Mouse (Mus musculus): ENCODE results near the gene Nipa1.
A peak's percentile ranks its signal among the peaks of the same experiment; 100 is the strongest.

Nipa1 gene

DNA sequence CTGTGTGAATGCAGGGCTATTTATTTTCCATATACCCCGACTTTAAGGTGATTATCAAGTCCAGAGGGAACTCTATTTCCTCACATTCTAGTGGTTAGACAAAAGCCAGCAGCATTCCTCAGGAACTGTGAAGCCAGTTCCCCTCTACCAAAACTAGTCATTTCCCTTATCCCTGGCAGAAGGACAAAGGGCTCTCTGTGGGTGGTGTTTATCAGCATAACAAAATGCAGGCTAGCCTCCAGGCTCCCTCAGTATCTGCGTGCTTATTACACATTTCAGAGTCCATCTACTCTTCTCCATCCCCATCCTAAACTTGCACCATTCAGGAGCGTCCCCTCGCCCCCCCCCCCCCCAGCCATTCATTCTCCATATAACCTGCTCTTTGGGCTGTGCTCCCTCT, 20.8 kb downstream of the Nipa1 start:
- DNase-seq = no peak

DNA sequence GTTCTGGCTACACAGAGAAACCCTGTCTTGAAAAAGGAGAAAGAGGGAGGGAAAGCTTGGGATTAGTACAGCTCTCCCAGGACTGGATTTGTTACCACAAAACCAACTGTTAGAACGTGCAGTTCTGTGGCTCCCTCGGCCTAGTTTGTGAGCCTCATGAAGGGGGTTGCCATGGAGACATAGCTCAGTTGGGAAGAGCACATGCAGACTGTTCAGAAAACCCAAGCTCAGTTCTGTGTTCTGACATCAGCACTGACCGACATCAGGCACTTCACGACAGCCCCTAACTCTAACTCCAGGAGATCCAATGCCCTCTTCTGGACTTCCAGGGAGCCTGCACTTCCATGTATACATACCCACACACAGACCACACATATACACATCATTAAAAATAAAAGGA, 24.7 kb downstream of the Nipa1 start:
- DNase-seq = no peak

DNA sequence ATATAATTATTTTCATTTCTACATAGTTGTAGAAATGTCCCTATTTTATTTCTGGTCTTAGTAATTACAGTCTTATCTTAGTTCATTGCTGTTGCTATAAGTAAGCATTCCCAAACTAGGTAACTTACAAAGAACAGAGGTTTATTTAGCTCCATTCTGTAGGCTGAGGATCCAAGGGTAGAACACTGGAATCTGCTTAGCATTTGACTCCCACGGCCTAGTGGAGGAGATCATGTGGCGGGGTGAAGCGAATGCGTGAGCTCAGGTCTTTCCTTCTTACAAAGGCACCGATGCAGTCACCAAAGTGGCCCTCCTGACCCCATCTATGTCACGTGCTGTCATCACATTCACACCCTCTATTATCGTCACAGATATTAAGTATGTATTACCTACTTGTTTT, 27.9 kb downstream of the Nipa1 start:
- no peak for DNase-seq

DNA sequence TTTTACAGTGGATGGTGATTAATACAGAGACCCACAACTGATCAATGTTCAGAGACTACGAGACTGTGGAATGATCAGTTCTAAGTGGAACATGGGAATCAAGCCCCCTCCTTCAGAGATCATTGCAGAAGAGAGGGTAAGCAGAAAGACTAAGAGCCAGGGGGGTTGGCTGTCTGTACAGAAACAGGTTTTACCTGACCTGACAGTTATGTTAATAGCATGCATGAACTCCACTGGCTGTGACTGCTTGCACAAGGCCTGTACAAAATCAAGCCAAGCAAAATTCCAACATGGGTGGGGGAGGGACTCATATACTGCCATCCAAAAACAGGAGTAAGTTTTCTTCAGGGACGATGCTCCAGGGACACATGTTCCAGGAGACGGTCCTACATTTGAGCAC, 28.6 kb downstream of the Nipa1 start:
- no peak for DNase-seq

DNA sequence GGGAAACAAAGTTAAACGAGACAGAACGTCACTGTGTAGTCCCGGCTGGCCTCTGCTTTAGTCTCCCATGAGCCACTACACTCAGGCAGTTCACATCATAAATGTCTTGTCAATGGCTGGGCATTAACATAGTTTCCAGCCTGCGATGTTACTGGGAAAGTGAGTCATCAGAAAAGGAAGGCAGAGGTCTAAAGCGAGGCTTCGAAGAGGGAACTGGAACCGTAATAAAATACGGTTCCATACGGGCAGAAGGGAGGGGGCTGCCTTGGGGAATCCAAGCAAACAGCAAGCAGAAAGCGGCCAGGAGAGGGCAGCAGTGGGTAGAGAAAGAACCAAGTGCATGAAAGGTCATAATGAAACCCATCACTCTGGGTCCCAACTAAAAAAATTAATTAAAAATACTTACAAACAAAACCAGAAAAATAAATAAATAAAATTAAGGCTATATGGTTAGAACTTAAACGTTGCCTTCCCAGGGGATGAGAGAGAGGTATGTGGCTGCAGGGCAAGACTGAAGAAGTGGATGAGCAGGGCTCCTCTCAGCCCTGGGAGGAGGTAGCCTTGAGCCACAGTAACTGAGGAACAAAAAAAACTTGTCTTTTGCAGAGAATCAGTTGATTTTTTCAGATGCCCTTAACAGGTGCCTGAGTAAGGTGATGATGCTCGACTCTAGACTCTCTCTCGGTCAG, 33.1 kb downstream of the Nipa1 start:
- DNase-seq = peak; percentile 69

DNA sequence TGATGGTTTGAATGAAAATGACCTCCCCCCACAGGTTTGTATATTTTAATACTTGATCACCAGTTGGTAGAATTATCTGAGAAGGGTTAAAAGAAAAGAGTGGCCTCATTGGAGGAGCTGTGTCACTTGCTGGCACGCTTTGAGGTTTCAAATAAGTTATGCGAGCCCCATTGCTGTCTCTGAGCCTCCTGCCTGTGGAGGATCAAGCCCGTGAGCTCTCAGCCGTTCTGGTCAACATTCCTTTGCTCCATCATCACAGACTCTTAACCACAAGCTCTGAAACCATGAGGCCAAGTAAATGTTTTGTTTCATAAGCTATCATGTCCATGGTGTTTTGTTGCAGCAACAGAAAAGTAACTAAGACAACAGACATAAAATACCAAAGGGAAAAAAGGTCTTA, 35.0 kb downstream of the Nipa1 start:
- no peak for DNase-seq

DNA sequence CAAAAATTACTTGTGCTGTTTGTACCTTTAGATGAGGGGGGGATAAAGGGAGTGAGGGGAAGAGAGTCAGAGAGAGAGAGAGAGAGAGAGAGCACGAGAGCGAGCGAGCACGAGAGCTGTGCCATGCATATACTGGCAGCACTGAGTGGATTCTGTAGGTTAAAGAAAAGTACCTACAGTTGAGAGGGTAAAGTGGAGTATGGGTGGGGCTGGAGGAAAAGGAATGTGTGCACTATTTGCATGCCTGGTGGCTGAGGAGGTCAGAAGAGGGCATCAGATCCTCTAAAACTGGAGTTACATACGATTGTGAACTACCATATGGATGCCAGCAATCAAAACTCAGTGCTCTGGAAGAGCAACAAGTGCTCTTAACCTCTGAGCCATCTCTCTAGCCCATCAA, 36.6 kb downstream of the Nipa1 start:
- no peak for DNase-seq

DNA sequence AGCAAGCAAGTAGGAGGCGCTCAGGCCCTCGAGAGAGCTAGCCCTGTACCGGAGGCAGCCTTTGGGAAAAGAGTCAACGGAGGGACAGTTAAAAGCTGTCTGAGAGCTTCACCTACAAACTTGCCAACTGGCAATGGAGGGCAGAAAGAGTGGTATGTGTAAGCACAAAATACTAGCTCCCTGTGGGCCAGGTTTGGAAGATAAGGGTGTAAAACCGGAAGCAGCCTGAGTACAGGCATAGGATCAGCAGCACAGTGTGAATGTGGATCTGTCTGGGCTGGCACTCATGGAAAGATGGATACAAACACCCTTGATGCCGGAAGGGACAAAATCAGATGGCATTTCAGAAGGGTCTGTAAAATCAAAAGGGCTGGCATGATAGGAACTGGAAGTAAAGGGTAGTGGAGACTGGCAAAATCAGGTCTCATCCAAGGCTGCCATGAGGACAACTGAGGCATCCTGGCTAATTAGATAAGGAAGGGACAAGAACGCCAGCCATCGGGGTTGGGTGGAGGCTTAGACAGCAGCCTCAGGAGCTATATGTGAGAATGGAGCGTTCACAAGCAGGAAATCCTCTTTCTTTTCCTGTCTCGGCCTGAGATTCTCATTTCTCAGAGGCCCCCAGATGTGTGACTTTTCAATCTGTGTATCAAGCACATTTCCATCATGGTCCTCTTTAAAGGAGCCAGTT, 37.6 kb downstream of the Nipa1 start:
- no peak for DNase-seq

DNA sequence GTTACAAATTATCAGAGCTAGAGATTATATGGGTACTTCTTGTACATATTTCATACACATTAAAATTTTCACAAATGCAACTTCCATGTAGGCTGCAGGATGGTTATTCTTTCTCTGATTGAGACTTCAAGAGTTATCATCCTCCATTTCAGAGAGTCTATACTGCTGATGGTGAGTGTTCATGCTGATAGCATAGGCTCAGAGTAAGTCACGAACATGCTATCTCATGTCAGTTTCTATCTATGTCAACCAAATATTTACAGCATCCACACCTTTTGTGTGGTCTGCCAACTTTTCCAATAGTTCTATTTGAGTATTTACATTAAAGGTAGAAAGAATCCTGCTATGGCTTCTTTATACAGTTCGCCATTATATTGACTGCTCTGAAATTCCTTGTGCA, 38.2 kb downstream of the Nipa1 start:
- DNase-seq = no peak

DNA sequence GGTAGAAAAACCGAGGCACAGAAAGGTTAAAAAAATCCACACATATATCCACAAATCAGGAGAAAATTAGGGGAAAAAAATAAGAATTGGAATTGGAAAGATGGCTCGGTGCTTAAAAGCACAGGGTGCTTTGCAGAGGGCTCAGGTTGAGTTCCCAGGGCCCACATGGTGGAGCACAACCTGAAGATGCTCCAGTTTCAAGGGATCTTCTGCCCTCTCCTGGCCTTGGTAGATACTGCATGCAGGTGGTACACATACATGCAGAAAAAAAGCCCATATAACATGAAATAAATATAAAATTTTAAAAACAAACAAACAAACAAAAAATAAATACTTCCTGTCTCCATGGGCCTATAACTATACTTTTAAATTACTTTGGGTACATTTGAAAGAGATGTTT, 45.3 kb downstream of the Nipa1 start:
- no peak for DNase-seq

DNA sequence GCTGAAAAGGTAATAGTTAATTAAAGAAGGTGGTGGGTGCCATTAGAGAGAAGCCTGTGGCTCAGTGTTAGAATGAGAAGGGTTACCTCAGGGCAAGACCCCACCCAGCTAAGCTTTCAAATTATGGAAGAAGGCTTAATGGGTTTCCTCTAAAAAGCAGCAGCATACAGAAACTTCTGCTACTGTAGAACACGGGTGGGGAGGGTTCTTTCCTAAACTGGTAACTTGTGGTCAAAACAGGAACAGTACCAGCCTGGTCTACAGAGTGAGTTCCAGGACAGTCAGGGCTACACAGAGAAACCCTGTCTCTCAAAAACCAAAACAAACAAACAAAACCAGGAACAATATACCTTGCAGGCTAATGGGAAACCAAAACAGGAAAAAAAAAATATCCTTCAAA, 50.3 kb downstream of the Nipa1 start:
- DNase-seq = no peak

DNA sequence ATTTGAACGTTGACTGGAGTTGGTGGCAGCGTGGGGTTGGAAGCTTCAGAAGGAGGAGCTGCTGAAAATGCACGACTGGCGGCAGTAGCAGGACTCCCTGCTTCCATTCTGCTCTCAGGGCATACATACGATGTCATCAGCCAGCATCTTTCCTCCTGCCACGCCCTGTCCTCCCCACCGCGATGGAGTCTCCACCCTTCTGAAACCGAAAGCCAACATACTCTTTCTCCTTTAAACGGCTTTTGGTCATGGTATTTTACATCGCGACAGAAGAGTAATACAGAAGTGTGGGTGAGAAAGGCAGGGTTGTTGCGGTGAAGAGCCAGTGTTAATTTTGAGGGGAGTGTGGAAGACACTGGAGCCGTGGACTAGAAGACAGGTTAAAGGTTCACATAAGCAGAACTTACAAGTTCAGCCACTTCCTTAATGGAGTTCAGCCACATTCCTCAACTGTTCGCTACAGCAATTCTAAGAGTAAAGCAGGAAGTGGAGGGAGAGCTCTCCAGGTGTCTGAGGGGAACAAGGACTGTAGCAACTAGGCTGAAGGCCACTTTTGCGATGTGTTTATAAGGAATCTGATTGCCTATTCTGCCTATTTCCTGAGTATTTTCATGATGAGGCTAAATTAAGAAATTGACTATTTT, 51.4 kb downstream of the Nipa1 start:
- no peak for DNase-seq

DNA sequence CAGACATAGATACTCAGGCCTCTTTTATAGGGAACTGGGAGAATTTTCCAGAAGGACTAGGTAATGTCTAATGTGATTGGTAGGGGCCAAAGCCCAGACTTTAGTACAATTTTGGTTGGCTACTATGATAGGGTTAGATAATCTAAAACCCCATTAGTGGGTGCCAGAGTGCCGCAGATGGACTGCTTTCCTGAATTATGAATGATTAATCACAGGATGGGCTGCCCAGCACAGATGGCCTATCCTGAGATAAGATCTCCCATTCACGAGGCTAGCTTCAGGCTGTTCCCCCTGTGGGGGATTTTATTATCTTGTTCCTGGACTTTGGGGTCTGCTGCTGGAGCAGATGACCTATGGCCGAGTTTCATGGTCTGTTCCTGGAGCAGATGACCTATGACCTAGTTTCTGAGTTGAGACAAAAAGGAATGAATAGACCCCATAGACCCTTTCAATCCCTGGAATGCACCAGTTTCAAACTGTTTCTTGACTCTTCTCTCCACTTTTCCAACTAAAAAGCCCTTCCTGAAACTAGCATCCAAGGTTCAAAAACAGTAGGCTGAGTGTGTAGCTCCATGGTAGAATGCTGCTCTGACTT, 52.8 kb downstream of the Nipa1 start:
- DNase-seq = no peak

DNA sequence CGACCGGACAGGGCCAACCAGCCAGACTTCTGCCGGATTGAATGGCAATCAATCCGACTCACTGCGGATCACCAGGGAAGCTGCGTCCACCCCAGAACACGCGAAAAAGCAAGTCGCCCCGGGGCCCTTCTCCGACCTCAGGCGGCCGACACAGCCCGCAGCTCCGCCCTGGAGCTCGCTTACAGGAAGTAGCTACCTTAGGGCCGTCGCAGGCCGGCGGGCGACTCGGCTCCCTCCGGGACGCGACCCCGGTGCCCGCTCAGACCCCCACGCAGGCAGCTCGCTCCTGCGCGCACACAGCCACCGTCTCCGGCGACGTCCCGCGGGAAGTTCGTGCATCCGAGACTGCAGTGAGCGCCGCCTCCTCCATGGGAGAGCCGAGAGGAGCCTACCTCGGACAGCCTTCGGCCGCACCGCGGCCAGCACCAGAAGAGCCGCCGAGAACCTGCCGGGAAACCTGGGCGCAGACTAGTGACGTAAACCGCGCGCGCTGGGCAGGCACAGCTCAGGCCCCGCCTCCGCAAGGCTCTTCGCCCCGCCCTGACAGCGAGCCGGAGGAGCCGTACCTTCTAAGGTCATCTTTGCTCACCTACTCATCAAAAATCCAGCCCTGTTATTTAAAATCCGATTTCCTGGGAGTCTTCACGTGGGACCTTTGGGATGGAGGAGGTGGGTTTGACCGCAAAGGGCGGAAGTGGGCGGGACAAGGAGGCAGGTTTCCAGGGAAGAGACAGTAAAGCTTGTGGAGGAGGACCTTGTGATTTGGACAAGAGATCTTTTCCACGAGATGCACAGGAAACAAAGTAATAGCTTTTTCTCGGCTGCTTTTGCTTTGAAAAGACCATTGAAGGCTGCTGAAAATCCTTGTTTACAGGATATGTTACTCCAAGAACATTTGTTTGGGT, 57.5 kb downstream of the Nipa1 start, which contains the start of gene Nipa2:
Gene Nipa2 (minus strand): TSS at position 473 of the 905 bp plus-strand sequence.
- DNase-seq = peak; percentile 91

DNA sequence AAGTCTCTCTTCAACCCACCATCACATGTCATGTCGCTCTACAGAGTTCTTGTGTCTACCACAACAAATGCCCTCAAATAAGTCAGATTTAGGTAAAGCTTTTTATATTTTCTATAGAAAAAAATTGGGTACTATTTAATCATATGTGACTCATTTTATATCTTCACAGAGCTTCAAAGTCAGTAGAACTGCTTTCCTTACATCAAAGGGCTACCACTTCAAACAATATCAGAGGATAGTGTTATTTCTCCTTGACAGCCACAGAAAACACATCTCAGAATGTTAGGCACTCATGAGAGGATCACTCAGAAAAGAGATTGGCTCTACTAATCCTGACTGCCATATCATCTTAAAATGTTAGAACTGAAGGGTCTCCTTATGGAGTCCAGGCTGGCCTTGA, 59.2 kb downstream of the Nipa1 start:
- DNase-seq = no peak

DNA sequence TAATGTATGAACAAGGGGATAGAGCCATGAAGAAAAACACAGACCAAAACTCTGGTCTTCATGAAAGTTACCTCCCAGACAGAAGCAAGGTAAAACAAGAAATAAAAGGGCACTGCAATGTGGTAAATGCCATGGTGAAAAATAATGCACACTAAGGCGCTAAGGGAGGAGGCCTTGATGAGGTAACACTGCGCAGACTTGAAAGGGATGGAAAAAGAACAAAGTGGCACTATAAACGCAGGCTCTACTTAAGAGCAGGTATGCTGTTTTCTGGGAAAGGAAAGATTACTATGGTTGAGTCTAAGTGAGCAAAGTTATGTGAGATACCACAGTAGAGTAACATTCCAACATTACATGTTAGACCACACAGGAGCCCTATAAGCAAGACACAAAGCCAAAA, 60.0 kb downstream of the Nipa1 start:
- DNase-seq = no peak

DNA sequence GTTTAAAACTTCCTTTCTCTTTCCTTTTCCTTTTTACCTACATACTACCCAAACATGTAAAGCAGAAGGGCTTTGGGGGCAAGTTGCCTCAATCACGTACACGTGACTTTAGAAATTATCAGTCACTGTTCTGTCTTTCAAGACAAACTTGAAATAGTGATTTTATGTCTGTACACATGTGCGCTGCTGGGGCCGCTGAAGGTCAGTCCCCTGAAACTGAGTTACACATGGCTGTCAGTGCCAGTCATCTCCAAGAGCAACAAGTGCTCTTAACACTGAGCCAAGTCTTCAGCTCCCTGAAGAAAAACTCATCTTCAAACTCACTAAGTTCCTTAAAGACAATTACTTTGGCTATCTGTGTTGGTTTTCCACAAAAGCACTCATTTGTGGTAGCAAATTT, 61.8 kb downstream of the Nipa1 start:
- no peak for DNase-seq

DNA sequence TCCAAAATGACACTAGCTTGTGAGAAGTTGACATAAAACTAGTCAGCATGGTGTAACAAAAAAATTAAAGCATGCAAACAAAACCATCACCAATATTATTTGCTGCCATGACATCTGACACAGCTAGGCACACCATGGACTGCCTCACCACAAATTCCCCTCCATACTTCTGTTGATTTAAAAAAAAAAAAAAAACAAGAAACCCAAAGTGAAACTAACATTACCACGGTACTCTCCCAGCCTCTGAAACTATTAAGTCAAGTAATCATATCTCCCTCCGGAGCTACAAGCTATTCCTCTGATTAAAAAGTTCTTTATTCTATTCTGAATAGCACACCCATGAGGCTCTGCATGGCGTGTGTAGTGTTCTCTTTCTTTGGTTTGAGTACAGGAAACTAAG, 62.6 kb downstream of the Nipa1 start:
- DNase-seq = no peak

DNA sequence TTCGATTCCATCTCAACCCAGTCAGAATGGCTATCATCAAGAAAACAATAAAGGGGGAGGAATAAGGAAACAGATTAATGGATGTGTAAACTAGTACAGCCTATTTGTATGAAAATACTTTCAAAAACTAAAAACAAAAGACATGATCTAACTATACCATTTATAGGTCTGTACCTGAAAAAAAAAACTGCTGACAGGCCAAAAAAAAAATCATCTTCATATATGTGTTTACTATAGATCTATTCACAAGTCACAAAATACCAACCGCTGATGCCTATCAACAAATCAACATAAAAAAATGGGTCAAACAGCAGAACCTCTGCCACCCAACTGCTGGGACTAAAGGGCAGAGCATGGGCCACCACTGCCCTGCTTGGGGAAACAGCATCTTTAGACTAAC, 63.7 kb downstream of the Nipa1 start:
- no peak for DNase-seq

DNA sequence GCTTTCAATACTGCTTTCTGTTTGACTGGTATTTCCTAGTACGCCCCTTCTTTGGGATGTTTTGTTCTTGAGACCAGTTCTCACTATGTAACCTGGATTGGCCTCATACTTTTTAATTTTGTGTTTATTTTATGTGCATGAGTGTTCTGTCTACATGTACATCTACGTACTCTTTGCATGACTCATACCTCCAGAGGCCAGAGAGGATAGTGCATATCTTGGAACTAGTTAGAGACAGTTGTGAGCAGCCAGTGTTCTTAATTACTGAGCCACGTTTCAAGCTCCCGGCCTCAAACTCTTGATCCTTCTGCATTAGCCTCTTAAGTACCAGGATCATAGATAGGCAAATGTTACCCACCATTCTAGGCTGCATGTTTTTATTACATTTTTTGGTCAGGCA, 81.4 kb downstream of the Nipa1 start:
- DNase-seq = no peak

DNA sequence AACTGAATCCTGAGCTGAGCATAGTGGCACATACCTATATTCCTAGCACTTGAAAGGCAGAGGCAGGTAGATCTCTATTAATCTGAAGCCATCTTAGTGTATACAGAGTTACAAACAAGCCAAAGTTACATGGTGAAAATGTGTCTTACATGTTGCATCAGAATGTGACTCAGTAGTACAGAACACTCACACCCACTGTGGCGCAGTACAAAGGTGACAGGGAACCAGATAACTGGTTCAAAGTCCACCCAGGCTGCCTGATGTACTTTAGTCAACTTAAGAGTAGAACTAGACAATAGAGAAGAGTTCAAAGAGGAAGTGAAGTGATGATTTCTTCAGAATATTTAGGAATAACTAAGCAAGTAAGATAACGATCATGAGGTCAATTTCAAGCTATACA, 84.7 kb downstream of the Nipa1 start:
- no peak for DNase-seq

DNA sequence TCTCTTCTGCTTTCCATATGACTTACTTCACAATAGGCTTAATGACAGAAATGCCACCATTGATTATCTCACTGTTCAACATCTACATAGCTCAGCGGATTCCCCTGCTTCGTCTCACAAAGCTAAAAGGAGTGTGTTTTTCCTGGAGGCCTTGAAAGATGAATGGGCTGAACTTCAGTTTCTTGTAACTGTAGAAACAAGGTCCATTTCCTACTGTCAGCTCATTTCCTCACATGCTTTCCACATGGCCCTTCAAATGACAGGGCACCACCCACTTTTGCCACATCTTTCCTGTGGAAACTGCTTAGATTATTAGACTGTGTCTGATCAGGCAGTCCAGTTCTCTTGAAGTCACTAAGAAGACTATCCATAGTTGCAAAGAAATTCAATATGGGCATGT, 91.1 kb downstream of the Nipa1 start:
- DNase-seq = no peak
